Mouse (Mus musculus) megakaryocyte, adult 5-6 weeks (primary cell): ENCODE measurements around the gene Sema3g. TPM values are rescaled to one million over a fixed set of nuclear protein-coding genes. Genes with fewer than 3 reads are reported as not detected.

Experiments
- ATAC-seq: 2 replicates; pipeline ENCODE4 v1.8.0; 2016; ENCODE audit warnings: mild to moderate bottlenecking, inconsistent platforms; ENCODE audit not compliant: poor library complexity, severe bottlenecking
- total RNA-seq, 2 experiments: library from RNA; stranded (forward) in 1 of 2; stranded (reverse) in 1 of 2; fragments of 153-499, 151-499 nt in 1 of 2; fragments of 221-1000, 200-1000 nt in 1 of 2; gene quantifications; 2 replicates each; pipeline versions ENCODE4 v1.2.3 to v1.2.4; 2015 to 2017

Gene Sema3g
- total RNA-seq (2015) (not detected in 2 replicates), total RNA-seq (2017) (not detected in 2 replicates)

DNA sequence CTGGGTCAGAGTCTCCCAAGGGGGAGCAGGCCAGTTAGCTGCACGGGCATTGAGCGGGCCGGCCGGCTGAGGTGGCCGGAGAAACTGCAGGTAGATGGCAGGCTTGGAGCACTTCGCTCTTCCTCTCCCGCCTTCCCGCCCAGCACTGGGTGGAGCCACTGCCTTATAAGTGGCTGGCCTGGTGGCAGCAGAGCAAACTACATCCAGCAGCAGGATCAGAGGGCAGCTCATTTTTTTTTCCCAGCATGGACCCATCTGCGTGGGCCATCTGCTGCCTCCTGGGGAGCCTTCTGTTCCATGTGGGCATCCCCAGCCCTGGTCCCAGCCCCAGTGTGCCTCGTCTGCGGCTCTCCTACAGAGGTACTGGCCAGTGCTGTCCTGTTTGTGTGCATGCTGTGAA, at the start of gene Sema3g:
TSS of gene Sema3g (plus strand) at position 195 of the 400 bp plus-strand sequence.
- ATAC-seq: peak; percentile 72

GRCm38 (mm10) chr14:31168425-31168824, 49.2 kb upstream of the Sema3g start, which contains the start of gene Stab1:
Gene Stab1, minus strand, starts transcription at chr14:31168641.
- ATAC-seq: no peak

GRCm38 (mm10) chr14:31169508-31169907, 48.2 kb upstream of the Sema3g start:
- no peak for ATAC-seq

GRCm38 (mm10) chr14:31170963-31171362, 46.7 kb upstream of the Sema3g start:
- ATAC-seq: no peak

DNA sequence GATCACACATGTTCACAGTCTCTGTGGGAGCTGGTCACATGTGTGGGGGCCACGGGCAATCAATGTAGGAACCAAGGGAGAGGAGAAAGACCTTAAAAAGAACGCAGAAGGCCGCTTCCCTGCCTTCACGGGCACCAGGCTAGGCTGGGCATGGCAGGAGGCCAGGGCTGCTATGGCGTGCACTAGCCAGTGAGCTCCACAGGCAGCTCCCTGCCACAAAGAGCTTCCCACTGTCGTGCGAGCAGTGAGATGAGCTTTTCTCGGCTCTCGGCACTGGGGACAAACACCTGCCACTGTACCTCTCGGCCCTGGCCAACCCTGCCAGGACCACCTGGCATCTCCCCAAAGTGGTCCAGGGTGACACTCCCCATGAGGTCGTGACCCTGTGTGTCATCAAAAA, 46.3 kb upstream of the Sema3g start:
- ATAC-seq: no peak

GRCm38 (mm10) chr14:31171821-31172220, 45.8 kb upstream of the Sema3g start:
- ATAC-seq: no peak

DNA sequence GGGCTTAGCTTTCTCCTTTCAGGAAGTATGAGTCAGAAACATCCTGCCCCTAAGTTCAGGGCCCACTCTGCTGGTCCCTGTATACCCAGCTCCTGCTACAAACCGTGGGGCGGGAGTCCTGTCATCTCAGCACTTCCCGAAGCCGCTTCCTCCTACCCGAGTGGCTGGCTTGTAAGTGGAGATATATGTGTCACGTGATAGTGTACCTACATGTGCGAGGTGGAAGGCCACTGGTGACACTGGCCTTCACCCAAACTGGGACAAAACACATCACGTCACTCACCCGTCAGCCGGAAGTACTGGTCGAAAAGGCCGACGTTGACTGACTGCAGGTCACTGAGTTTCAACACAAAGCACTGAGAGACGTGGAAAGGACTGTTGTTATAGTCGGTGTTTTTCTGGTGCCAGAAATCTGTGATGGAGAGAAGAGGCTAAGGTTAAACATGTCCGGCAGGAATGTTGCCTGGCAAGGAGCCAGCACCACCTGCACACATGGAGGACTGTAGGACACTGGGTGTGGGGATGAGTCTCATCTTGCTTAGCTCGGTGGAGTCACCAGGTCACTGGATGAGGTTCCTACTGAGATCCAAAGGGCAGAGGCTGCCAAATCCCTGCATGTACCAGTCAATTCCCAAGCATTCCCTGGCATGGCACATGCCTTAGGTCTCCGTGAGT, 44.7 kb upstream of the Sema3g start:
- no peak for ATAC-seq

- no peak for ATAC-seq
These were observed 44.1 kb upstream of the Sema3g start for GRCm38 (mm10) chr14:31173537-31173936.

GRCm38 (mm10) chr14:31177287-31177686, 40.4 kb upstream of the Sema3g start:
- ATAC-seq: no peak

GRCm38 (mm10) chr14:31177715-31178114, 39.9 kb upstream of the Sema3g start:
- ATAC-seq: no peak

DNA sequence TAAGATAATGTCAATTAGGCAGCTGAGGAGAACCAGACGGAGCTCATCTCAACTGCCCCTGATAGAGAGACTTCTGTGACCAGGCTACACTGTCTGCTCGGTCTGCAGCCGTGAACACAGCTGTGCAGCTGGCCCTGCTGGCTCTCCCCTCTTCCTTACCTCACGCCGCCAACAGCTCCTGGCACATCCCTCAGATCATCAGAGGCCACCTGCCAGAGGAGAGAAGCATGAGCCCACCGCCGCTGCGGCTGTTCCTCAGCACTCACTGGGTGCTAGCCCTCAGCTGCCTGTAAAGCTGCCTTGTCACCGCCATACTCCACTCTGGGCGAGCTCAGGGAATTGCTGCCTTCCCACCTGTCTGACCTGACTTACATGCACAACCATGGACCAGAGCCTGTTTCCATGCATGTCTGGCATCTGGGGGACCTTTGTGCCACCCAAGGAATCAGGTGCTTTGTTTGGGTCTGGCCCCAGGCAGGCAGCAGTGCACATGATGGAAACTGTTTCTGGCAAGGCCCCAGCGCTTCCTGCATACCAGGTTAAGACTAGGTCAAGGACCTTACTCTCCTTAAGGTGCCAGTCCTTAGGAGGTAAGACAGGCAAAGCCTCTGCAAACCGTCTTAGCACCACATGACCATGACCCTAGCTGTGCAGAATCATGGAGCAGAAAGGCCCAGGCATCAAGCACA, 37.8 kb upstream of the Sema3g start:
- no peak for ATAC-seq

DNA sequence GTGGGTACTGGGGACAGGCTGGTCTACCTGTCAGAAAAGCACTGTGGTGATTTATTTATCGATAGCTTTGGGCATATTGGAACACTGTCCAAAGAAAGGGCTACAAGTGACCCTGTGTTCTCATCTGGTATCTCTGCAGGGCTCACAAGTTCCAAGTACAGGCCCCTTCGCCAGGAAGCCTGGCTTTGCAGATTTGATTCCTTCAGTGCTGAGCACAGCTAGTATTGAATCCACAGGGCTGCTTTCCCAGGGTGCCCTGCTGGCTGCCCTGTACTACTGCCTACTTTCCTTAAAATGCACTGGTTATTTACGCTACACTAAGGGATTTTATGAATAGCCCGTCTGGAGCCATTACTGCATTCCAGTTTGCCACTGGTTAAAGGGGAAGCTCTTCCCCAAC, 36.1 kb upstream of the Sema3g start:
- ATAC-seq: no peak

- ATAC-seq: peak; percentile 48
These were observed 34.8 kb upstream of the Sema3g start for GRCm38 (mm10) chr14:31182786-31183290.

- ATAC-seq: peak; percentile 74
These were observed 34.1 kb upstream of the Sema3g start for GRCm38 (mm10) chr14:31183541-31183940.

- ATAC-seq: no peak
These were observed 33.5 kb upstream of the Sema3g start for GRCm38 (mm10) chr14:31184195-31184594.

DNA sequence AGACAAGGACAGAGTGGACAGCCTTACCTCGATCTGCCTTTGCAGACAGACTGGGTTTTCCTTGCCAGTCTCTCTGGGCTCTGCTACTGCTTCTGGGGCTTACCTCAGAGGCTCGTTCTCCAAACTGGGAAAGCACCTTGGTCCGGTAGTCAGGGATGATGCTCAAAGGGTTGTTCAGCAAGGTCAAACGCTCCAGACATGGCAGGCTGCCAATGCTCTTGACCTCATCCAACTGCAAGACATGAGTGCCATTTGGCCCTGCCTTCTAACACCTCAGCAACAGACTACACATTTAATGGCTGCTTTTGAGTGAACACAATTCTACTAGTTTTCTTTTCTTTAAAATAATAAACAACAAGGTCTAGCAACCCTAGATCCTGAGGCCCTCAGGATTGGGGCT, 31.0 kb upstream of the Sema3g start:
- ATAC-seq: no peak

DNA sequence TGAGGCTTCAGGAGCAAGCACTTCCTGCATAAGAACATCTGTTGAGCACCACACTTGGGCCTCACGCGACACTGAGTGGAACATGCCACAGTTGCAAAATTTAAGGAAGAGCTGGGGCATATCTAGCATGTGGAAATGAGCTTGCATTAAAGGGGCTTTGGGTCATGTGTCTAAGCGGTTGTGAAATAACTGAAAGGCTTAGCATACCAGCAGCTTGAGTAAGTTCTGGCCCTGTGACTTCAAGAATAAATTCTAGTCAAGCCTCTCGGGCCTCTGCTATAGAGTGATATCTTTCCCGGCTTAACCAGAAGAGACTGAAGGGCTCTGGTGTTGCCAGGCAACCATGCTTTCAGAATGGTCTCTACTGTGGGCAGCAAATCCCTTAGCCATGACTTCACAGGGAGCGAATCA, 28.9 kb upstream of the Sema3g start:
- peak; percentile 85 for ATAC-seq

DNA sequence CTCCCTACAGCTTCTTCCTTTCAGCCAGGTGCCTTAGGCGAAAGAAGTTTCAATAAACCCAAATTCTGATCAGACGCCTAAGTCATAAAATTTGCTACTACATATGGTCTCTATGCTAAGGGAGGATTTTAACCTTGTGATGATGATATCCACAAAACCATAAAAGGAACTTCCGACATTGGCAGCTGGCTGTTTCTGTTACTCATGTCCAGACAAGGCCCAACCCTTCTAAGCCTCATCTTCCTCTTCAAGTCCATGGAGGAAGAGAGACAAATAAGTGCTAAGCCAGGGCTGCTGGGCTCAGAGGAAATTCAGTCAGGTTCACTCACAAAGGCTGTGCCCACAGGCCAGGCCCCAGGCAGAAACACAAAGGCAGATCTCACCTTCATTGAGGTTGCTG, 28.3 kb upstream of the Sema3g start:
- ATAC-seq: peak; percentile 71

DNA sequence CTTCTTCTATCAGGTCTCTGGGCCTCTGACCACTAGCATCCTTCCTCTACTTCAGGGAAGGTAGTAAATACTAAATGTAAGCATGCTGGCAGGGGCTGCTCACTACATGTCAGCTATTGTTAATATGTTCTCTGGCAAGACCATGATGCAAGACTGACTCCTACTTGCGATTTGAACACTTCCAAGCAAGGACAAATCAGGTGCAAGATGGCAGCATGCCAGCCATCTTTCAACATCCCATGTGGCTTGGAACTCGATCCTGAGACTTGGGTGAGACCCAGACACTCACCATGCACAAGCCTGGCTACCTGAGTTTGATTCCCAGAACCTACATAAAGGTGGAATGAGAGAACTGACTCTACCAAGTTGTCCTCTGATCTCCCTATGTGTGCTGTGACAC, 25.7 kb upstream of the Sema3g start:
- ATAC-seq: no peak

GRCm38 (mm10) chr14:31193791-31194190, 23.9 kb upstream of the Sema3g start:
- no peak for ATAC-seq

- no peak for ATAC-seq
These were observed 23.2 kb upstream of the Sema3g start for GRCm38 (mm10) chr14:31194441-31194840.

- peak; percentile 57 for ATAC-seq
These were observed 22.7 kb upstream of the Sema3g start for GRCm38 (mm10) chr14:31194891-31195513.
